Mouse (Mus musculus) embryonic facial prominence, embryonic 15.5 days (tissue): ENCODE data around the gene Tbc1d9b. TPM values are rescaled to one million over a fixed set of nuclear protein-coding genes. Genes with fewer than 3 reads are reported as not detected.

Source experiments
- ATAC-seq: fragments of 200-750 bp; cut with Nextera tagmentation; 2 replicates; pipeline ENCODE4 v1.8.0; 2017; ENCODE audit warnings: low read depth, moderate TSS enrichment; ENCODE audit not compliant: insufficient number of reproducible peaks, low FRiP score, low TSS enrichment
- H3K27ac ChIP-seq: fragments of 300-500 bp; sonication (generic); replicated peaks from 2 replicates; pipeline ENCODE4 v1.5.1; 2015; ENCODE audit warnings: mild to moderate bottlenecking, inconsistent platforms
- H3K27me3 ChIP-seq: fragments of 300-500 bp; sonication (generic); 2 replicates; pipeline ENCODE4 v1.6.1; 2015; ENCODE audit warnings: inconsistent platforms
- H3K36me3 ChIP-seq: fragments of 300-500 bp; sonication (generic); 2 replicates; pipeline ENCODE4 v1.6.1; 2015; ENCODE audit warnings: mild to moderate bottlenecking, inconsistent platforms
- H3K4me1 ChIP-seq: fragments of 300-500 bp; sonication (generic); 2 replicates; pipeline ENCODE4 v1.6.1; 2015; ENCODE audit warnings: inconsistent platforms
- H3K4me2 ChIP-seq: fragments of 300-500 bp; sonication (generic); replicated peaks from 2 replicates; pipeline ENCODE4 v1.6.1; 2015; ENCODE audit warnings: mild to moderate bottlenecking, inconsistent platforms
- H3K4me3 ChIP-seq: fragments of 300-500 bp; sonication (generic); replicated peaks from 2 replicates; pipeline ENCODE4 v1.5.1; 2015; ENCODE audit warnings: mild to moderate bottlenecking, inconsistent platforms
- H3K9ac ChIP-seq: fragments of 300-500 bp; sonication (generic); 2 replicates; pipeline ENCODE4 v1.6.1; 2015; ENCODE audit warnings: inconsistent platforms
- H3K9me3 ChIP-seq: fragments of 300-500 bp; sonication (generic); replicated peaks from 2 replicates; pipeline ENCODE4 v1.6.1; 2016; ENCODE audit warnings: inconsistent platforms
- WGBS: fragments of 180-500 bp; shearing (Covaris S2); methylation state at CpG from one replicate; pipeline ENCODE4 v1.1.7; 2015; 5-methylcytosine and 5-hydroxymethylcytosine counted together
- polyA plus RNA-seq: library from polyadenylated mRNA; unstranded; fragments of >200 nt; fragmentation: Nextera tagmentation; extraction: Ambion mirVana; gene quantifications from 2 replicates; pipeline ENCODE4 v1.2.1, GENCODE M21; 2015

Tbc1d9b gene
- polyA plus RNA-seq, 1 experiment from 2014 or later: 46.6 TPM

DNA sequence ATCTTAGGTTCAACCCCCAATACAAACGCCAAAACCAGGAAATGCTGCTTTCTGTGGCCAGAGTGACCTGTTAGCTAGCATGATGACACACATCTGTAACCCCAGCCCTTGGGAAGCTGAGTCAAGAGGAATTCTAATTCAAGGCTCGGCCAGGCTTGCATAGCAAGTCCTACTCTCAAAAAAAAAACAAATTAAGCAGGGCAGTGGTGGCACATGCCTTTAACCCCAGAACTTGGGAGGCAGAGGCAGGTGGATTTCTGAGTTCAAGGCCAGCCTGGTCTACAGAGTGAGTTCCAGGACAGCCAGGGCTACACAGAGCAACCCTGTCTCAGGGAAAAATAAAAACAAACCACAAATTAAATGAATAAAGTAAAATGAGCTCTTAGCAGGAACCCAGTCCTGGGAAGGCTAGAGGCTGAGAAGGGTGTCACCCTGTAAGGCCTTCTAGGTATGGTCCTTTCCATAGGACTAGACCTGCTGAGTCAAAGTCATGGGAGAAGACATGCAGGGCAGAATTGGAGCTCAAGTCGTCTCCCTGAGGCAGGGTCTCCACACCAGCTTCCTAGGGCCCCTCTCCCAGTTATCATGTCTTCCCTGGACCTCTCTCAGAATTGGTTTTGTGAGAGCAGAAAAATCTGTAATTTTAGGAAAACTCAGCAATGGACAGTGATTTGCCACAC, 81.0 kb downstream of the Tbc1d9b start:
- Histone ChIP-seq H3K9me3 (no peaks in the 10 kb centered on the region), H3K36me3 (peaks cover 9% of the 10 kb centered on the region), H3K4me1 (peaks cover 35% of the 10 kb centered on the region), H3K9ac (no peak overlapping the region), H3K27ac (no peak overlapping the region), H3K4me3 (no peak overlapping the region), H3K4me2 (no peak overlapping the region), H3K27me3 (no peaks in the 10 kb centered on the region)
- WGBS: 65% methylated on average over 3 of the region's 3 CpGs
- no peak for ATAC-seq

DNA sequence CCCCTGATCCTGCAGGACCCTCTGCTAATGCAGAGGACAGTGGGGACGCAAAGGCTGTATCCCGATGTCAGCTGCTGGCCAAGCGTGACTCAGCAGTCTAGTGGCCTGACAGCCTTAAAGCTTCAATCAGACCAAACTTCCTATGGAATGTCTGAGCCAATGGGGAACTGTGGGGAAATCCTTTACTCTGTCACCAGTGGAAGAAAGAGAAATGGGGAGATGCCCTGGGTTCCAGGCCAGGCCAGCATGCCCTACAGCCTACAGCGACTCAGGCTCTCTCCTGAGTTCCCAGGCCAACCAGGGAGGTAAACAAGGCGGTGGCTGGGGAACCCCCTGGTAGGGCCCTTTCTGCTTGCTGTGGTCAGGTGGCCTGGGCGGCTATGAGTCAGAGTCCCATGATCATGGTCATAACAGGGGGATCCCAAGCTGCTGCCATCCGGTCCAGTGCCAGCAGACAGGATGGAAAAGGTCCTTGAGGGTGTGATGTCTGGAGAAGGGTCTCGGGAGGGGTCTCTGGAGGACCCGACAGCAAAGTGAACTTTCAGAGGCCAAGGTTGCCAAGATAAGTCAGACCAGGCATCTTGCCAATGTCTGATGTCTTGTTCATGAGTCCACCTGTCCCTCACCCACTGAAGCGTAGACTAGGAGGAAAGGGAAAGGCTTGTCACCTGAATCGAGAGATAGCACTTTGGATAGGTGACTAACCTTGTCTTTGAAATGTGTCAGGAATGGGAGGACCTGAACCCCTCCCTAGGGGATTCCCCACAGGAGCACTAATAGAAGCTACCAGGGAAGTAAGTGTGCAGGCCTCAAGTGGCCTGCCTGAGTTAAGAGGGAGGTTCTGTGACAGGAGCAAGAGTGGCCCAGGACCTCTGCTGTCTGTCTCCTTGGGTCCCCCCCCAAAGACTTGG, 81.9 kb downstream of the Tbc1d9b start:
- no peak overlapping the region for H3K9ac ChIP-seq
- 62% methylated on average over 11 of the region's 11 CpGs for WGBS
- no peak for ATAC-seq
- 0 out of 2 replicates have a peak, but pooled peaks cover under 1% of the 10 kb centered on the region for H3K36me3 ChIP-seq
- no peak overlapping the region for H3K27ac ChIP-seq
- no peak overlapping the region for H3K4me2 ChIP-seq
- no peaks in the 10 kb centered on the region for H3K9me3 ChIP-seq
- no peak overlapping the region for H3K4me3 ChIP-seq
- H3K27me3 ChIP-seq: no peaks in the 10 kb centered on the region
- peaks cover 31% of the 10 kb centered on the region for H3K4me1 ChIP-seq

GRCm38 (mm10) chr11:50214631-50215030, 83.4 kb downstream of the Tbc1d9b start:
- Histone ChIP-seq H3K36me3 (no peaks in the 10 kb centered on the region), H3K9ac (no peak overlapping the region), H3K4me3 (no peak overlapping the region), H3K9me3 (no peaks in the 10 kb centered on the region), H3K4me1 (peaks cover 22% of the 10 kb centered on the region), H3K27ac (no peak overlapping the region), H3K27me3 (no peaks in the 10 kb centered on the region), H3K4me2 (no peak overlapping the region)
- no peak for ATAC-seq
- 94% methylated on average over 6 of the region's 6 CpGs for WGBS

DNA sequence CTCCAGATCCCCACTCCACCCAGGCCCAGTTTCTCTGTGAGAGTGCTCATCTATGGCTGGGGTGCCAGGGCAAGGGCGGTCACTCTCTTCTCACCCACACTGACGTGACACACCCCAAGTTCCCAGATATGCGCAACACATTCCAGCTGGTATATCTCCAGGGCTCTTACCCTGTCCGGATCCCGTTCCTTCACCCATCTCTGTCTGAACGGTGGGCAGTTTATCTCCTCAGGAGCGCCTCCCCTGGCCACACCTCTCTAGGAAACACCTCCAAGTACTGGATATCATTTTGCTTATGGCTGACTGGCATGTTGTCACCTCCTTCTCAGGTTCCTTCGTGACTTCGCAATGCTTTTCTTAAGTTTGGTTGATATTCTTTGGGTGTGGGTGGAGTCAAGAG, 84.4 kb downstream of the Tbc1d9b start:
- Histone ChIP-seq H3K27ac (no peak overlapping the region), H3K27me3 (no peaks in the 10 kb centered on the region), H3K9me3 (no peaks in the 10 kb centered on the region), H3K4me1 (peaks cover 22% of the 10 kb centered on the region), H3K36me3 (no peaks in the 10 kb centered on the region), H3K9ac (no peak overlapping the region), H3K4me3 (no peak overlapping the region), H3K4me2 (no peak overlapping the region)
- WGBS: 19% methylated on average over 9 of the region's 9 CpGs
- ATAC-seq: no peak

DNA sequence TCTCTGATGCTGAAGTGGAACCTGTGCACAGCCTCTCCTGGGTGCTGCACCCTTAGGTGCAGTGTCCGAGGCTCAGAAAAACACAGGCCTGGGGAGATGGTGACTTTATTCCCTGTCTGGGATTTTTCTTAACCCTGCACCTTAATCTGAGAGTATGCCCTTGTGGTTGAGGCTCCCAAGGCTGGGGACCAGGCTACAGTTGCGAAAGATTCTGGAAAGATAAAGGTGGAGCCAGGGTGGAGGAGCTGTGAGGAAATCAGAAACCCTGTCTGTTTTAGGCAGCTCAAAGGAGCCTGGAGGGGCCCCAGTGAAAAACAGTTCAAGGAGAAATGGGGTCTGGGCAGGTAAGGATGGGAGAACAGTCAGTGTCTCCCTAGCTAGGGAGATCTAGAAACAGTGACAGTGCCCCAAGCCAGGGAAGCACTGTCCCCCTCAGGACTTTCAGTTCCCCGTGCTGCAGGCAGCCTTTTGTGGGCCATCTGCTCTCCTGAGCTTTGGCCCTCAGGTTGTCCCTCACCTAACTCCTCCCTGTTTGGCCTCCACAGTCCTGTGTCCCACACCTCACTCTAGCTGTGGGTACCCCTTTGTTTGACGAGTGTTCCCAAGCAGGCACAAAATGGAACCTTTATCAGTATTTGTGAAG, 85.6 kb downstream of the Tbc1d9b start:
- no peak for ATAC-seq
- no peaks in the 10 kb centered on the region for H3K9me3 ChIP-seq
- H3K4me1 ChIP-seq: peaks cover 16% of the 10 kb centered on the region
- H3K4me3 ChIP-seq: no peak overlapping the region
- 71% methylated on average over 4 of the region's 4 CpGs for WGBS
- no peak overlapping the region for H3K9ac ChIP-seq
- no peak overlapping the region for H3K27ac ChIP-seq
- H3K27me3 ChIP-seq: no peaks in the 10 kb centered on the region
- no peak overlapping the region for H3K4me2 ChIP-seq
- H3K36me3 ChIP-seq: no peaks in the 10 kb centered on the region

GRCm38 (mm10) chr11:50217811-50218210, 86.6 kb downstream of the Tbc1d9b start:
- ATAC-seq: no peak
- WGBS: 60% methylated on average over 4 of the region's 4 CpGs
- peaks cover 16% of the 10 kb centered on the region for H3K4me1 ChIP-seq

DNA sequence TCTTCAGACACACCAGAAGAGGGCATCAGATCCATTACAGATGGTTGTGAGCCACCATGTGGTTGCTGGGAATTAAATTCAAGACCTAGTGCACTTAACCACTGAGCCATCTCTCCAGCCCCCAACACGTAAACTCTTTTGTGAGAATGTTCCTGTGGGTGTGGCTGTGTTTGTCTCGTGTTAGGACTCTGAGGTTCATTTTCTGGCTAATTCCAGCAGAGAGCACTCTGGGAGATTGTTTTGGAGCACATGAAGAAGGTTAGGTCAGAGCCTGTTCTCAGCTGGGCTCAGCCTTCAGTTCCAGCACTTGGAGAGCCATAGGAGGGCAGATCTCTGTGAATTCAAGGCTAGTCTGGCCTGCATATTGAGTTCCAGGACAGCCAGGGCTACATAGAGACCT, 88.6 kb downstream of the Tbc1d9b start:
- WGBS: 35% methylated on average over 2 of the region's 2 CpGs
- no peak for ATAC-seq

More at GRCm38 (mm10) chr11:50217811-50218210, 86.6 kb downstream of the Tbc1d9b start:
- H3K36me3 ChIP-seq: no peaks in the 10 kb centered on the region
- no peaks in the 10 kb centered on the region for H3K9me3 ChIP-seq
- no peak overlapping the region for H3K27ac ChIP-seq
- no peaks in the 10 kb centered on the region for H3K27me3 ChIP-seq
- no peak overlapping the region for H3K9ac ChIP-seq
- no peak overlapping the region for H3K4me3 ChIP-seq
- no peak overlapping the region for H3K4me2 ChIP-seq

More for the DNA sequence above, 88.6 kb downstream of the Tbc1d9b start:
- no peak overlapping the region for H3K9ac ChIP-seq
- H3K9me3 ChIP-seq: no peaks in the 10 kb centered on the region
- no peaks in the 10 kb centered on the region for H3K27me3 ChIP-seq
- H3K4me2 ChIP-seq: no peak overlapping the region
- no peaks in the 10 kb centered on the region for H3K36me3 ChIP-seq
- peaks cover 23% of the 10 kb centered on the region for H3K4me1 ChIP-seq
- H3K27ac ChIP-seq: no peak overlapping the region
- no peak overlapping the region for H3K4me3 ChIP-seq

Other genes starting within 250 kb of the Tbc1d9b start
- gene Rasgef1c, start 229.6 kb upstream of the Tbc1d9b start, polyA plus RNA-seq: 0.99 and 1.2 TPM in 2 replicates
- gene Rnf130, start 106.0 kb upstream of the Tbc1d9b start, polyA plus RNA-seq: 74.5 and 77.2 TPM in 2 replicates
- gene Mrnip, start 43.0 kb downstream of the Tbc1d9b start, polyA plus RNA-seq: 19.3 and 19.7 TPM in 2 replicates
- gene Sqstm1, start 79.4 kb downstream of the Tbc1d9b start, polyA plus RNA-seq: 272 TPM in 2 replicates
- gene Mgat4b, start 79.5 kb downstream of the Tbc1d9b start, polyA plus RNA-seq: 26.7 and 32.1 TPM in 2 replicates
- gene Ltc4s, start 107.2 kb downstream of the Tbc1d9b start, polyA plus RNA-seq: 2.5 and 4.0 TPM in 2 replicates
- 5.8 and 6.9 TPM in 2 replicates for gene Maml1, start 160.9 kb downstream of the Tbc1d9b start, polyA plus RNA-seq
- gene Canx, start 194.3 kb downstream of the Tbc1d9b start, polyA plus RNA-seq: 284 and 286 TPM in 2 replicates
- gene Cby3, start 223.1 kb downstream of the Tbc1d9b start, polyA plus RNA-seq: 0.24 and 0.25 TPM in 2 replicates
- gene Hnrnph1, start 245.6 kb downstream of the Tbc1d9b start, polyA plus RNA-seq: 400 and 410 TPM in 2 replicates